Mouse (Mus musculus): ENCODE measurements around the gene Elmo1. TPM values are rescaled to one million over a fixed set of nuclear protein-coding genes. Genes with fewer than 3 reads are reported as not detected.
A peak's percentile ranks its signal among the peaks of the same experiment; 100 is the strongest.

Gene Elmo1
- polyA plus RNA-seq, 1 experiment from 2014 or later = 16.8 TPM

- Histone ChIP-seq H3K4me2 (replicated peaks; ENCODE audit: low read depth, low read length) (no peak overlapping the region), H3K4me3 (ENCODE audit: low read length) (no peak overlapping the region), H3K27me3 (ENCODE audit: insufficient read depth, low read length) (no peaks in the 10 kb centered on the region), H3K36me3 (ENCODE audit: insufficient read depth, low read length) (no peaks in the 10 kb centered on the region), H3K9ac (replicated peaks; ENCODE audit: low read length) (no peak overlapping the region), H3K4me1 (ENCODE audit: insufficient read depth, low read length) (no peaks in the 10 kb centered on the region), H3K9me3 (ENCODE audit: low read length) (no peaks in the 10 kb centered on the region), H3K27ac (ENCODE audit: low read length) (no peak overlapping the region)
- no peak for ATAC-seq (ENCODE audit: low FRiP score, low TSS enrichment)
- 93% methylated on average over 4 of the region's 4 CpGs for WGBS
Observed at GRCm38 (mm10) chr13:20511026-20511425, 420.6 kb downstream of the Elmo1 start.

GRCm38 (mm10) chr13:20512317-20513240 lies 422.2 kb downstream of the Elmo1 start:
- H3K4me2 ChIP-seq (replicated peaks; ENCODE audit: low read depth, low read length) = no peak overlapping the region
- no peaks in the 10 kb centered on the region for H3K36me3 ChIP-seq (ENCODE audit: insufficient read depth, low read length)
- no peaks in the 10 kb centered on the region for H3K27me3 ChIP-seq (ENCODE audit: insufficient read depth, low read length)
- H3K4me1 ChIP-seq (ENCODE audit: insufficient read depth, low read length) = no peaks in the 10 kb centered on the region
- no peak overlapping the region for H3K9ac ChIP-seq (replicated peaks; ENCODE audit: low read length)
- peak; percentile 49 for ATAC-seq (ENCODE audit: low FRiP score, low TSS enrichment)
- no peaks in the 10 kb centered on the region for H3K9me3 ChIP-seq (ENCODE audit: low read length)
- 35% methylated on average over 10 of the region's 10 CpGs for WGBS
- H3K4me3 ChIP-seq (ENCODE audit: low read length) = no peak overlapping the region
- no peak overlapping the region for H3K27ac ChIP-seq (ENCODE audit: low read length)

GRCm38 (mm10) chr13:20514721-20515120 lies 424.3 kb downstream of the Elmo1 start:
- H3K27ac ChIP-seq (ENCODE audit: low read length) = no peak overlapping the region
- WGBS = 94% methylated on average over 3 of the region's 3 CpGs

DNA sequence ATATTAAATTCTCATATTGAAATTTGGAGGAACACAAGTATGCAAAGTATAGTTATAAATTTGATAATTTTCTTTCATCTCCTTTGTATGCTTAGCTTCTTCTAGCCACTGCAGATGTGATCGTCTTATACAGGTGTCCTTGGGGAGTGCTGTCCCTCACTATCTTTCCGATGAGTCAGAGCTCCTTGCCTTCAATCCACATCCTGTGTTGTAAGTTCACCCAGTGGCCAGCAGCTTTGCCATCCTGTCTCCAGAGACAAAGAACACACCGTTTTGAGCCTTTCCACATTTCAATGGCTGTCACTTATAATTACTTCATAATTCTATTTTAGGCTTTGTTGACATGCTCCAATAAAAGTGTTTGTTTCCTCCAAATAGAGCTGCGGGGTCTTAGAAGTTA lies 425.7 kb downstream of the Elmo1 start:
- Histone ChIP-seq H3K4me1 (ENCODE audit: insufficient read depth, low read length) (no peaks in the 10 kb centered on the region), H3K4me3 (ENCODE audit: low read length) (no peak overlapping the region), H3K27ac (ENCODE audit: low read length) (no peak overlapping the region), H3K27me3 (ENCODE audit: insufficient read depth, low read length) (no peaks in the 10 kb centered on the region), H3K9ac (replicated peaks; ENCODE audit: low read length) (no peak overlapping the region), H3K9me3 (ENCODE audit: low read length) (no peaks in the 10 kb centered on the region), H3K4me2 (replicated peaks; ENCODE audit: low read depth, low read length) (no peak overlapping the region), H3K36me3 (ENCODE audit: insufficient read depth, low read length) (no peaks in the 10 kb centered on the region)
- no peak for ATAC-seq (ENCODE audit: low FRiP score, low TSS enrichment)
- WGBS = 70% methylated on average over 4 of the region's 4 CpGs

More at GRCm38 (mm10) chr13:20514721-20515120, 424.3 kb downstream of the Elmo1 start:
- H3K9me3 ChIP-seq (ENCODE audit: low read length) = no peaks in the 10 kb centered on the region
- ATAC-seq (ENCODE audit: low FRiP score, low TSS enrichment) = no peak
- H3K4me1 ChIP-seq (ENCODE audit: insufficient read depth, low read length) = no peaks in the 10 kb centered on the region
- no peak overlapping the region for H3K4me2 ChIP-seq (replicated peaks; ENCODE audit: low read depth, low read length)
- H3K27me3 ChIP-seq (ENCODE audit: insufficient read depth, low read length) = no peaks in the 10 kb centered on the region
- H3K4me3 ChIP-seq (ENCODE audit: low read length) = no peak overlapping the region
- H3K9ac ChIP-seq (replicated peaks; ENCODE audit: low read length) = no peak overlapping the region
- no peaks in the 10 kb centered on the region for H3K36me3 ChIP-seq (ENCODE audit: insufficient read depth, low read length)

DNA sequence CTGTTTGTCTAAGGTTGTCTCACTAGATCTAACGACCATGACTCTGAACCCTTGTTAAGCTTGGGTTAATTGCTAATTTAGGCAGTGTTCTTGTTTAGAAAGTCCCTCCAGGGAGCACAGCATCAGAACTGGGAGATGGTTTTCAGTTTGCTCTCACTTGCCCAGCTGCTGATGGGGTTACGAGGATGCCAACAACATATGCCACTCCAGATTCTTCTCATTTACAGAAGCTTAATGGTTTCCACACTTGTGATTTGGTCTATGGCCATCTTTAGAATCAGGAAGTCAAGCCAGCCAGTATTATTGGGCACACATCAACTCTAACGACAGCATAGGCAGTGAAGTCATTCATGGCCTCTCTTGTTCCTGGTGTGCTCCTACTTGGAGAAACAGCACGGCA lies 427.3 kb downstream of the Elmo1 start:
- H3K9me3 ChIP-seq (ENCODE audit: low read length) = no peaks in the 10 kb centered on the region
- WGBS = 68% methylated on average over 4 of the region's 4 CpGs
- no peaks in the 10 kb centered on the region for H3K27me3 ChIP-seq (ENCODE audit: insufficient read depth, low read length)
- H3K4me1 ChIP-seq (ENCODE audit: insufficient read depth, low read length) = no peaks in the 10 kb centered on the region
- no peak overlapping the region for H3K9ac ChIP-seq (replicated peaks; ENCODE audit: low read length)
- H3K36me3 ChIP-seq (ENCODE audit: insufficient read depth, low read length) = no peaks in the 10 kb centered on the region
- H3K4me3 ChIP-seq (ENCODE audit: low read length) = no peak overlapping the region
- H3K27ac ChIP-seq (ENCODE audit: low read length) = no peak overlapping the region
- ATAC-seq (ENCODE audit: low FRiP score, low TSS enrichment) = no peak
- H3K4me2 ChIP-seq (replicated peaks; ENCODE audit: low read depth, low read length) = no peak overlapping the region

DNA sequence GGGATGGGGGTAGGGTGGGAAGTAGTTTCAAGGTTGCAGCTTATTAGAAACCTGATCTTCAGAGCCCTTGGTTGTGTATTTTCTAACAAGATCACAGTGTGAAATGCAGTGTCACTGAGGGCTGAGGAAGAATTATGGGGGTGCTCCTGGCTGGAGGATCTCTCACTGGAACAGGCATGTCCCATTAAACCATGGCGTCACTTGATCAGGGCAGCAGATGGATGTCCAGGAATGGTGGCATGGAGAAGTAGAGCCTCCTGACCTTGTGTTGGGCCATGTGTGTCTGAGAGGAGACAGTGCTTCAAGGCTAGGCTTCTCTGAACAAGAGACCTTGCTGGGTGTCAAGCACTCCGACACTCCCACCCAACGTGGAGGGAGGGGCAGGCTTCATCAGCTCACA lies 431.1 kb downstream of the Elmo1 start:
- no peak overlapping the region for H3K4me3 ChIP-seq (ENCODE audit: low read length)
- no peaks in the 10 kb centered on the region for H3K36me3 ChIP-seq (ENCODE audit: insufficient read depth, low read length)
- H3K4me1 ChIP-seq (ENCODE audit: insufficient read depth, low read length) = no peaks in the 10 kb centered on the region; the same call in 1 of the 2 replicates
- no peak overlapping the region for H3K27ac ChIP-seq (ENCODE audit: low read length)
- 54% methylated on average over 3 of the region's 3 CpGs for WGBS
- no peak overlapping the region for H3K9ac ChIP-seq (replicated peaks; ENCODE audit: low read length)
- no peaks in the 10 kb centered on the region for H3K27me3 ChIP-seq (ENCODE audit: insufficient read depth, low read length)
- no peaks in the 10 kb centered on the region for H3K9me3 ChIP-seq (ENCODE audit: low read length)
- peak; percentile 87 for ATAC-seq (ENCODE audit: low FRiP score, low TSS enrichment)
- no peak overlapping the region for H3K4me2 ChIP-seq (replicated peaks; ENCODE audit: low read depth, low read length)

DNA sequence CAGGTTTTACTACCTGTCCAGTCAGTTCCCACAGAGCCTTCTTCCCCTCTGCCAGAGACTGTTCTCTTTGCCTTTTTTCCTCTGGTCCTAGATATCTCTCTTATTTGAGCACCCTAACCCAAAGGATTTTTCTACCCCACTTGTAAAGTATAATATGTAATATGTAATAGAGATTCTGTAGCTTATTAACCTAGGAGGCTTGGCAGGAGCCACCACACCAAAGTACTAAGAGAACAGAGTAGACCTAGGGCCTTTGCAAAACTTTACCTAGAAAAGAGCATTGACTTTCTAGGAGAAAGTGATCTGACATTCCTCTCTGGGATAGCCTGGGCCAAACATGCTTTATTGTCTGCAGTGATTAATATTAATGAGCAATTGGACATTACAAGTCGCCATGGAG lies 433.3 kb downstream of the Elmo1 start:
- Histone ChIP-seq H3K4me2 (replicated peaks; ENCODE audit: low read depth, low read length) (no peak overlapping the region), H3K4me1 (ENCODE audit: insufficient read depth, low read length) (no peaks in the 10 kb centered on the region; the same call in 1 of the 2 replicates), H3K27ac (ENCODE audit: low read length) (no peak overlapping the region), H3K9ac (replicated peaks; ENCODE audit: low read length) (no peak overlapping the region), H3K27me3 (ENCODE audit: insufficient read depth, low read length) (no peaks in the 10 kb centered on the region), H3K36me3 (ENCODE audit: insufficient read depth, low read length) (no peaks in the 10 kb centered on the region), H3K9me3 (ENCODE audit: low read length) (no peaks in the 10 kb centered on the region), H3K4me3 (ENCODE audit: low read length) (no peak overlapping the region)
- ATAC-seq (ENCODE audit: low FRiP score, low TSS enrichment) = no peak
- WGBS = 70% methylated on average over 1 of the region's 1 CpGs

- WGBS = 62% methylated on average over 4 of the region's 4 CpGs
- Histone ChIP-seq H3K36me3 (ENCODE audit: insufficient read depth, low read length) (no peaks in the 10 kb centered on the region), H3K4me3 (ENCODE audit: low read length) (no peak overlapping the region), H3K27ac (ENCODE audit: low read length) (no peak overlapping the region), H3K9me3 (ENCODE audit: low read length) (no peaks in the 10 kb centered on the region), H3K4me1 (ENCODE audit: insufficient read depth, low read length) (no peaks in the 10 kb centered on the region; the same call in 1 of the 2 replicates), H3K27me3 (ENCODE audit: insufficient read depth, low read length) (no peaks in the 10 kb centered on the region), H3K4me2 (replicated peaks; ENCODE audit: low read depth, low read length) (no peak overlapping the region), H3K9ac (replicated peaks; ENCODE audit: low read length) (no peak overlapping the region)
- ATAC-seq (ENCODE audit: low FRiP score, low TSS enrichment) = no peak
Observed at GRCm38 (mm10) chr13:20525844-20526243, 435.4 kb downstream of the Elmo1 start.

DNA sequence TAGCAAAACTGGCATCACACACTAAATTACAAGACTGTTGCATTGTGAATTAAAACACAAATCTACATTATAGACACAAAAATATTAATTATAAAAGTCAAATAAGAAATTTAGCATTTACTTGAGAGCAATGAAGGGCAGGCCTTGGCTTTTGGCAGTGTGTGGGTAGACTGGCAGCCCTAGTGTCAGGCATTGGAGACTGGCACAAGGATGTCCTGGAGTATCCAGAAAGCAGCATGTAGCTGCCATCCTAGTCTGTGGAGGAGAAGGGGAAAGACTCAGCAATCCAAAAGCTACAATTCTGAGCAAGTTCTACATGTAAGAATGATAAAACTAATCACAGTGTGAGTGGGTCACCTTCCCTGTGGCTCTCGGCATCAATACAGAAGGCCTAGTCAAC lies 446.7 kb downstream of the Elmo1 start:
- Histone ChIP-seq H3K4me3 (ENCODE audit: low read length) (no peak overlapping the region), H3K4me2 (replicated peaks; ENCODE audit: low read depth, low read length) (no peak overlapping the region), H3K36me3 (ENCODE audit: insufficient read depth, low read length) (no peaks in the 10 kb centered on the region), H3K9me3 (ENCODE audit: low read length) (no peaks in the 10 kb centered on the region), H3K27ac (ENCODE audit: low read length) (no peak overlapping the region), H3K4me1 (ENCODE audit: insufficient read depth, low read length) (no peaks in the 10 kb centered on the region), H3K9ac (replicated peaks; ENCODE audit: low read length) (no peak overlapping the region), H3K27me3 (ENCODE audit: insufficient read depth, low read length) (no peaks in the 10 kb centered on the region)
- ATAC-seq (ENCODE audit: low FRiP score, low TSS enrichment) = no peak
- 100% methylated on average over 1 of the region's 1 CpGs for WGBS

DNA sequence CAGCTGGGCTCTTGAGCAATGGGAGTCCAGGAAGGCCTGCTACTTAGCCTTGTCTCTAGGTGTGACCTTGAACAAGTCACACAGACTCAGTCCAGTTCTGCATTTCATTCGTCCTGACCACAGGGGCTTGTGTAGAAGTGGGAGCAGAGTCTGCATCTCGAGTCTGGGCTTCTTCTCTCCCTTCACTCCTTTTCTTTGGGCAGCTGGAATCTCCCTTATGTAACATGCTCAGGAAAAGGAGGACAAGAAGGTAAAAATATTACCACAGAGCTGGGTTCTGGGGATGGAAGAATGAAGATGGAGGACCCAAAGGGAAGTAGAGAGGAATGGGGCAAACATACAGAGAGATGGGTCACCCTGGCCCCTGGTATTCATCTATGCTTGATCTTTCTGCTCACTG lies 447.1 kb downstream of the Elmo1 start:
- 83% methylated on average over 2 of the region's 2 CpGs for WGBS
- Histone ChIP-seq H3K4me2 (replicated peaks; ENCODE audit: low read depth, low read length) (no peak overlapping the region), H3K9me3 (ENCODE audit: low read length) (no peaks in the 10 kb centered on the region)

More for the DNA sequence above, 447.1 kb downstream of the Elmo1 start:
- Histone ChIP-seq H3K9ac (replicated peaks; ENCODE audit: low read length) (no peak overlapping the region), H3K27ac (ENCODE audit: low read length) (no peak overlapping the region), H3K27me3 (ENCODE audit: insufficient read depth, low read length) (no peaks in the 10 kb centered on the region), H3K4me3 (ENCODE audit: low read length) (no peak overlapping the region), H3K4me1 (ENCODE audit: insufficient read depth, low read length) (no peaks in the 10 kb centered on the region), H3K36me3 (ENCODE audit: insufficient read depth, low read length) (no peaks in the 10 kb centered on the region)
- no peak for ATAC-seq (ENCODE audit: low FRiP score, low TSS enrichment)

Data from kidney, embryonic 16.5 days (tissue).